Comparison of ENCODE assay signal across 16 mouse cellular contexts in the genomic region with DNA sequence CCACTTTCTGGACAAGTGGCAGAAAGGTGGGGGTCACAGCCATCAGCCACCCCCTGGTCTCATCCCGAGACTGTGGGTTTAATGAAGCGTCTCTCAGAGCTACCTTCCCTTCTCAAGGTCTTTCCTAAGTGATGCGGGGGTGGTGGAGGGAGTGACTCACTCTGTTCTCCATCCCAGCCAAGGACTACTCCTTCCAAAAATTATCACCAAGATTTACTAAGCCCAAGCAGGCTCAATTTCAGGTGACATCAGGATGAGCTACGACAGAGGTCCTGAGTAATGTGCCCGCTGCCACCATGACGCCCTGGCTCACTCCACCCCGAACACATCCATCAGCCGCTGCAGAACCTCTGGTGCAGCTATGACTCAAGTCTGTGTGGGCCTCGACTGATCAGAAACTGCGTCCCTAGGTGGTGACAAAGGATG. TPM values are rescaled to one million over a fixed set of nuclear protein-coding genes. Genes with fewer than 3 reads are reported as not detected.
A peak's percentile ranks its signal among the peaks of the same experiment; 100 is the strongest.
DNase-seq lines count a peak whose midpoint lies in the region; ATAC-seq and TF ChIP-seq lines count a peak whose summit lies in the region.
"Had no signal": no experiment of that assay in that cellular context is flagged by ENCODE, and none has a peak within 500 bp of the region (broad histone marks: within the 10 kb centered on the region; RNA-seq: fewer than 3 reads in every experiment).

No protein-coding gene starts in this region.

- no peak overlapping the region for H3ac ChIP-seq in myocyte (ENCODE audit: control insufficient read depth, insufficient read length)

- peak; percentile 36; the same call in 1 of the 2 replicates for ATAC-seq in frontal cortex, adult (ENCODE audit: low TSS enrichment)
- ATAC-seq: intestine, embryonic 15.5 days; Patski had no signal

- no peak for TF ChIP-seq POLR2A in myocyte (IDR thresholded peaks at IDR 0.05; ENCODE audit: insufficient read length, low read depth)

- H3K27me3 ChIP-seq in myocyte (ENCODE audit: control insufficient read depth, insufficient read depth, insufficient read length), result no peaks in the 10 kb centered on the region
- H3K27me3 ChIP-seq: intestine, embryonic 15.5 days; neural tube, embryonic 13.5 days; Patski had no signal

- H3K4me3 ChIP-seq in myocyte, result no peak overlapping the region
- H3K4me3 ChIP-seq: forebrain, embryonic 12.5 days; intestine, embryonic 15.5 days; neural tube, embryonic 13.5 days had no signal

- H3K4me2 ChIP-seq in myocyte (ENCODE audit: low read depth), result peak overlapping the region; percentile 65
- H3K4me2 ChIP-seq: intestine, embryonic 15.5 days had no signal

- peaks cover 50% of the 10 kb centered on the region for H3K79me2 ChIP-seq in myocyte (ENCODE audit: control insufficient read depth, insufficient read depth)

- no peak for DNase-seq in frontal cortex, postnatal 14 days (ENCODE audit: low spot score in 2 of 2)
- peak; percentile 54 to 56 for DNase-seq in left cerebral cortex, adult 18-20 months (ENCODE audit: low spot score in 2 of 2)
- DNase-seq in left cerebral cortex, postnatal 10 days (ENCODE audit: extremely low spot score in 1 of 2, low spot score in 2 of 2), result no peak
- peak; percentile 52 for DNase-seq in adrenal gland, postnatal 10 days
- no peak for DNase-seq in testis, postnatal 14 days (ENCODE audit: low spot score)
- no peak for DNase-seq in embryo, embryonic 10.5 days (ENCODE audit: low spot score)
- DNase-seq: cerebellum, adult 8-10 months; lung, postnatal 14 days; midbrain, embryonic 14.5 days had no signal

- peaks cover 3% of the 10 kb centered on the region for H3K36me3 ChIP-seq in myocyte (ENCODE audit: control insufficient read depth, insufficient read depth)
- H3K36me3 ChIP-seq: neural tube, embryonic 13.5 days had no signal

- intact Hi-C loops in left cerebral cortex, postnatal 10 days (cut with DNase I), result loop anchor here (5.0 kb wide), 1 partner anchor 71 kb away; a partner anchor contains a TSS

TF ChIP-seq in myocyte, 11 proteins besides CTCF, POLR2A, EP300 and RAD21:
- TF ChIP-seq MYOD1 (IDR thresholded peaks at IDR 0.05; ENCODE audit: control insufficient read depth in 1 of 3, insufficient read length in 2 of 3, low read depth in 2 of 3) (no peak), MAX (IDR thresholded peaks at IDR 0.05; ENCODE audit: low read depth) (no peak), USF1 (IDR thresholded peaks at IDR 0.05; ENCODE audit: low read depth) (no peak), SRF (IDR thresholded peaks at IDR 0.05; ENCODE audit: control insufficient read depth, insufficient read length, low read depth) (no peak), POLR2AphosphoS2 (IDR thresholded peaks at IDR 0.05; ENCODE audit: insufficient read length, low read depth) (no peak), MYOG (IDR thresholded peaks at IDR 0.05; ENCODE audit: control insufficient read depth in 1 of 3, insufficient read depth in 1 of 3, insufficient read length in 2 of 3, low read depth in 2 of 3) (no peak), TCF12 (IDR thresholded peaks at IDR 0.05; ENCODE audit: insufficient read depth, poor library complexity, severe bottlenecking) (no peak), CEBPB (IDR thresholded peaks at IDR 0.05; ENCODE audit: insufficient read depth, poor library complexity, severe bottlenecking) (no peak), TCF3 (IDR thresholded peaks at IDR 0.05; ENCODE audit: insufficient read length, low read depth) (no peak), E2F4 (IDR thresholded peaks at IDR 0.05; ENCODE audit: insufficient read depth) (no peak), REST (IDR thresholded peaks at IDR 0.05; ENCODE audit: insufficient read depth, insufficient read length) (no peak)
TF ChIP-seq in myocyte: peak in this region for 0.

RNA-seq across cellular contexts. Expression of a gene that starts 2.5 kb away (rescaled TPM):
- 100 to 1,000 TPM; 242 to 270 TPM for total RNA-seq in left cerebral cortex, adult 18-20 months (2021)
- 100 to 1,000 TPM; 177 to 182 TPM for total RNA-seq in left cerebral cortex, postnatal 10 days (2021)
- 100 to 1,000 TPM; 152 to 180 TPM for total RNA-seq in adrenal gland, postnatal 10 days (2021)
- polyA plus RNA-seq in myocyte (2012; fragmentation: generic; extraction: Trizol), result 740 TPM

RNA-seq across cellular contexts. Expression of a gene that starts 36.3 kb away (rescaled TPM):
- total RNA-seq in left cerebral cortex, adult 18-20 months (2021), result under 1 TPM; 0.60 to 0.70 TPM
- under 1 TPM; 0.20 to 0.43 TPM for total RNA-seq in left cerebral cortex, postnatal 10 days (2021)
- total RNA-seq in adrenal gland, postnatal 10 days (2021), result 1 to 10 TPM; 2.3 to 6.1 TPM
- 29.7 TPM for polyA plus RNA-seq in myocyte (2012; fragmentation: generic; extraction: Trizol)
- total RNA-seq: liver, adult 2 months had no signal
- polyA plus RNA-seq: liver, adult 2 months had no signal

Comparison
In these comparisons a context has a peak if more than half of its experiments do, and no peak if none do; other contexts are left out.
1. DNase-seq: peak in left cerebral cortex, adult 18-20 months (2 of 2) and adrenal gland, postnatal 10 days (single experiment); none in frontal cortex, postnatal 14 days (0 of 2), left cerebral cortex, postnatal 10 days (0 of 2), testis, postnatal 14 days (single experiment) and embryo, embryonic 10.5 days (single experiment).